Comparison of ENCODE assay signal across 17 mouse cellular contexts in the genomic region with DNA sequence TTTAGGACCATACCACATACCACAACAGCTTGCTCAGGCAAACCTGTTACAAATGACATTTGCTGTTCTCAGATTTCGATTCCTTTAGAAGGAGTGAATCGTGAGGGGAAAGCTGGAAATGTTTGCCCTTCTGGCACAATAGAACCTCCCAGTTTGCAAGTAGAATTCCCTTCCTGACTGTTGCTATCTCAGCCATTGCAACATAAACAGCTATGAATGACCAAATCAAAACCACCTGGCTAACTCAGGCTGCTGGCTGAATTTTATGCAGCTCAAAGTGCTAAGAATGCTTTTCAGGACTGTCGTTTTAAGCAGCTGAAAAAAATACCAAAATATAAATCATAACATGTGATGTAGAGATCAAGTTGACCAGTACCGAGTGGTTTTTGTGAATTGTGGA. TPM values are rescaled to one million over a fixed set of nuclear protein-coding genes. Genes with fewer than 3 reads are reported as not detected.
"Had no signal": no experiment of that assay in that cellular context is flagged by ENCODE, and none has a peak within 500 bp of the region (broad histone marks: within the 10 kb centered on the region; RNA-seq: fewer than 3 reads in every experiment).

No protein-coding gene starts in this region.

- H3K9ac ChIP-seq: intestine, embryonic 15.5 days; kidney, embryonic 15.5 days; liver, embryonic 14.5 days; midbrain, embryonic 13.5 days; neural tube, embryonic 12.5 days had no signal

- H3K36me3 ChIP-seq: intestine, embryonic 15.5 days; midbrain, embryonic 13.5 days; neural tube, embryonic 12.5 days had no signal

- H3K27me3 ChIP-seq: intestine, embryonic 15.5 days; kidney, embryonic 15.5 days; neural tube, embryonic 12.5 days had no signal

- H3K9me3 ChIP-seq: intestine, embryonic 15.5 days; kidney, embryonic 15.5 days; midbrain, embryonic 13.5 days; neural tube, embryonic 12.5 days had no signal

- DNase-seq: kidney, adult 2 months; kidney, postnatal 14 days; left cerebral cortex, postnatal 4 days; lung, adult 18-20 months; lung, postnatal 36 days; retina, postnatal 1 day; right cerebral cortex, postnatal 25 days; thymus, postnatal 4 days had no signal

- ATAC-seq: intestine, embryonic 15.5 days; lung, postnatal 0 days; midbrain, embryonic 13.5 days had no signal

- H3K4me2 ChIP-seq: intestine, embryonic 15.5 days; kidney, embryonic 15.5 days; midbrain, embryonic 13.5 days; neural tube, embryonic 12.5 days had no signal

- H3K4me3 ChIP-seq: intestine, embryonic 15.5 days; kidney, embryonic 15.5 days; midbrain, embryonic 13.5 days; neural tube, embryonic 12.5 days had no signal

- H3K27ac ChIP-seq: intestine, embryonic 15.5 days; kidney, embryonic 15.5 days; liver, embryonic 14.5 days; midbrain, embryonic 13.5 days; neural tube, embryonic 12.5 days had no signal

RNA-seq across cellular contexts. Expression of a gene that starts 3.6 kb away (rescaled TPM):
- polyA plus RNA-seq: small intestine, adult 2 months had no signal

RNA-seq across cellular contexts. Expression of a gene that starts 50.1 kb away (rescaled TPM):
- polyA plus RNA-seq: kidney, adult 2 months; large intestine, adult 2 months; liver, adult 2 months; small intestine, adult 2 months had no signal
